Mouse (Mus musculus) MEL (cell line): Measurements from ENCODE around the gene Noxa1. TPM values are rescaled to one million over a fixed set of nuclear protein-coding genes. Genes with fewer than 3 reads are reported as not detected.

Experiments
- DNase-seq: peaks from one replicate; pipeline ENCODE4 v3.0.0; 2011; ENCODE audit warnings: low read depth, low spot score
- H3K27ac ChIP-seq: 2 replicates; pipeline ENCODE4 v1.5.1; 2012; ENCODE audit warnings: low read depth, mild to moderate bottlenecking, control low read depth, low read length, moderate library complexity; ENCODE audit not compliant: control insufficient read depth
- H3K27me3 ChIP-seq, 2 experiments: fragments of 150-350 bp in 1 of 2; sonication (generic) in 1 of 2; 2 replicates each; pipeline ENCODE4 v1.6.1; 2012; ENCODE audit warnings: low read length in 2 of 2, mild to moderate bottlenecking in 2 of 2, improper control_type of control experiment in 1 of 2, moderate library complexity in 1 of 2; ENCODE audit not compliant: insufficient read depth in 2 of 2, control insufficient read depth in 1 of 2
- H3K36me3 ChIP-seq, 2 experiments: 2 replicates each; pipeline ENCODE4 v1.6.1; 2012 to 2014; ENCODE audit warnings: low read length in 2 of 2, improper control_type of control experiment in 1 of 2, inconsistent platforms in 1 of 2, mild to moderate bottlenecking in 1 of 2; ENCODE audit not compliant: insufficient read depth in 2 of 2, control insufficient read depth in 1 of 2
- H3K4me1 ChIP-seq, 2 experiments: fragments of 150-350 bp in 1 of 2; sonication (generic) in 1 of 2; 2 replicates each; pipeline ENCODE4 v1.6.1; 2012; ENCODE audit warnings: low read length in 2 of 2, improper control_type of control experiment in 1 of 2, mild to moderate bottlenecking in 1 of 2; ENCODE audit not compliant: insufficient read depth in 2 of 2, control insufficient read depth in 1 of 2
- H3K4me3 ChIP-seq, 2 experiments: fragments of 150-350 bp in 1 of 2; sonication (generic) in 1 of 2; 2 replicates each; pipeline ENCODE4 v1.5.1; 2012; ENCODE audit warnings: low read depth in 2 of 2, low read length in 2 of 2, mild to moderate bottlenecking in 2 of 2, moderate library complexity in 2 of 2, control low read depth in 1 of 2, improper control_type of control experiment in 1 of 2; ENCODE audit not compliant: control insufficient read depth in 1 of 2, insufficient read depth in 1 of 2
- H3K79me2 ChIP-seq: 2 replicates; pipeline ENCODE4 v1.6.1; 2012; ENCODE audit warnings: mild to moderate bottlenecking, low read length, moderate library complexity; ENCODE audit not compliant: control insufficient read depth, poor library complexity, insufficient read depth
- H3K9ac ChIP-seq: 2 replicates; pipeline ENCODE4 v1.6.1; 2012; ENCODE audit warnings: low read depth, mild to moderate bottlenecking, control low read depth, low read length, moderate library complexity; ENCODE audit not compliant: control insufficient read depth, poor library complexity, severe bottlenecking
- H3K9me3 ChIP-seq: fragments of 150-350 bp; sonication (generic); replicated peaks from 2 replicates; pipeline ENCODE4 v1.6.1; 2012; ENCODE audit warnings: mild to moderate bottlenecking, low read length, improper control_type of control experiment, moderate library complexity; ENCODE audit not compliant: insufficient read depth
- CTCF ChIP-seq, 3 experiments: IDR thresholded peaks in 2 of 3; conservative IDR thresholded peaks in 1 of 3; 2 replicates each; pipeline ENCODE4 v1.5.1; 2011 to 2012; ENCODE audit warnings: low read length in 3 of 3, low read depth in 2 of 3, mild to moderate bottlenecking in 2 of 3, improper control_type of control experiment in 1 of 3, inconsistent platforms in 1 of 3, mixed read lengths in 1 of 3, moderate library complexity in 1 of 3; ENCODE audit not compliant: control insufficient read depth in 1 of 3, insufficient read depth in 1 of 3, poor library complexity in 1 of 3, severe bottlenecking in 1 of 3
- E2F4 ChIP-seq: IDR thresholded peaks from 2 replicates; pipeline ENCODE4 v1.6.1; 2011; ENCODE audit warnings: low read depth, low read length, improper control_type of control experiment, borderline replicate concordance
- EP300 ChIP-seq, 2 experiments: IDR thresholded peaks; 2 replicates each; pipeline ENCODE4 v1.6.1; 2011; ENCODE audit warnings: improper control_type of control experiment in 2 of 2, low read length in 2 of 2, low read depth in 1 of 2, mild to moderate bottlenecking in 1 of 2
- ETS1 ChIP-seq: IDR thresholded peaks from 2 replicates; pipeline ENCODE4 v1.6.1; 2012; ENCODE audit warnings: low read depth, mild to moderate bottlenecking, inconsistent platforms, low read length, improper control_type of control experiment, moderate library complexity
- GABPA ChIP-seq: IDR thresholded peaks from 2 replicates; pipeline ENCODE4 v1.6.1; 2012; ENCODE audit warnings: low read depth, mild to moderate bottlenecking, inconsistent platforms, low read length, improper control_type of control experiment, moderate library complexity
- GATA1 ChIP-seq: IDR thresholded peaks from 2 replicates; pipeline ENCODE4 v1.6.1; 2011; ENCODE audit warnings: low read depth, low read length, improper control_type of control experiment
- JUND ChIP-seq: IDR thresholded peaks from 2 replicates; pipeline ENCODE4 v1.6.1; 2011; ENCODE audit warnings: low read depth, mild to moderate bottlenecking, improper control_type of control experiment, low read length
- KAT2A ChIP-seq: conservative IDR thresholded peaks from 2 replicates; pipeline ENCODE4 v1.6.1; 2012; ENCODE audit warnings: low read depth, low read length, improper control_type of control experiment, inconsistent platforms
- MAFK ChIP-seq: IDR thresholded peaks from 2 replicates; pipeline ENCODE4 v1.6.1; 2011; ENCODE audit warnings: low read depth, mild to moderate bottlenecking, low read length, improper control_type of control experiment, borderline replicate concordance
- MAZ ChIP-seq: IDR thresholded peaks from 2 replicates; pipeline ENCODE4 v1.6.1; 2012; ENCODE audit warnings: low read depth, mild to moderate bottlenecking, inconsistent platforms, low read length, improper control_type of control experiment
- MEF2A ChIP-seq: IDR thresholded peaks from 2 replicates; pipeline ENCODE4 v1.6.1; 2014; ENCODE audit warnings: low read depth, mild to moderate bottlenecking, inconsistent platforms, low read length, improper control_type of control experiment; ENCODE audit not compliant: poor library complexity, insufficient replicate concordance, severe bottlenecking; ENCODE audit errors: extremely low read depth
- POLR2A ChIP-seq, 2 experiments: IDR thresholded peaks; 2 replicates each; pipeline ENCODE4 v1.6.1; 2011 to 2012; ENCODE audit warnings: low read length in 2 of 2, mild to moderate bottlenecking in 2 of 2, control low read depth in 1 of 2, improper control_type of control experiment in 1 of 2, low read depth in 1 of 2, moderate library complexity in 1 of 2; ENCODE audit not compliant: control insufficient read depth in 1 of 2, insufficient read depth in 1 of 2, poor library complexity in 1 of 2
- POLR2AphosphoS5 ChIP-seq: IDR thresholded peaks from 2 replicates; pipeline ENCODE4 v1.6.1; 2012; ENCODE audit warnings: low read depth, borderline replicate concordance, mild to moderate bottlenecking, inconsistent platforms, low read length, moderate library complexity, mixed read lengths
- RAD21 ChIP-seq: IDR thresholded peaks from 2 replicates; pipeline ENCODE4 v1.6.1; 2011; ENCODE audit warnings: mild to moderate bottlenecking, low read depth, low read length, improper control_type of control experiment
- RCOR1 ChIP-seq: IDR thresholded peaks from 2 replicates; pipeline ENCODE4 v1.6.1; 2012; ENCODE audit warnings: low read depth, mild to moderate bottlenecking, inconsistent platforms, low read length, improper control_type of control experiment
- TAL1 ChIP-seq: IDR thresholded peaks from 2 replicates; pipeline ENCODE4 v1.6.1; 2012; ENCODE audit warnings: mild to moderate bottlenecking, inconsistent platforms, low read length, moderate library complexity, mixed read lengths
- TBP ChIP-seq: IDR thresholded peaks from 2 replicates; pipeline ENCODE4 v1.8.0; 2011; ENCODE audit warnings: low read depth, low read length, improper control_type of control experiment
- TCF12 ChIP-seq: IDR thresholded peaks from 2 replicates; pipeline ENCODE4 v1.6.1; 2014; ENCODE audit warnings: low read depth, mild to moderate bottlenecking, inconsistent platforms, low read length, improper control_type of control experiment, moderate library complexity
- USF2 ChIP-seq, 2 experiments: IDR thresholded peaks; 2 replicates each; pipeline ENCODE4 v1.6.1; 2011 to 2012; ENCODE audit warnings: improper control_type of control experiment in 2 of 2, low read length in 2 of 2, borderline replicate concordance in 1 of 2, inconsistent platforms in 1 of 2, low read depth in 1 of 2, mild to moderate bottlenecking in 1 of 2; ENCODE audit not compliant: insufficient read depth in 1 of 2
- ZKSCAN1 ChIP-seq: IDR thresholded peaks from 2 replicates; pipeline ENCODE4 v1.6.1; 2012; ENCODE audit warnings: low read depth, mild to moderate bottlenecking, inconsistent platforms, low read length, improper control_type of control experiment, moderate library complexity
- ZMIZ1 ChIP-seq: IDR thresholded peaks from 2 replicates; pipeline ENCODE4 v1.6.1; 2012; ENCODE audit warnings: low read depth, mild to moderate bottlenecking, inconsistent platforms, low read length, improper control_type of control experiment, moderate library complexity
- polyA plus RNA-seq, 2 experiments: library from polyadenylated mRNA; stranded (reverse) in 1 of 2; unstranded in 1 of 2; fragments of >175 nt in 1 of 2; fragments of >200 nt in 1 of 2; gene quantifications; 2 replicates each; pipeline versions ENCODE4 v1.2.1 to v1.2.4; 2012; ENCODE audit warnings: low replicate concordance in 2 of 2, low read depth in 1 of 2; ENCODE audit not compliant: insufficient read length in 2 of 2, insufficient read depth in 1 of 2, missing spikeins in 1 of 2
- total RNA-seq: library from RNA; depleted of rRNA; stranded (reverse); fragments of 300-350 nt; gene quantifications from 2 replicates; pipeline ENCODE4 v1.2.3, GENCODE M21; 2012

Noxa1 gene
- total and polyA plus RNA-seq, 3 experiments, result 0.08 to 0.10 TPM; not detected in 1

- peak; percentile 72 for TF ChIP-seq GATA1
- no peak for TF ChIP-seq KAT2A
- TF ChIP-seq RAD21, result no peak
- peak; percentile 55 for TF ChIP-seq ETS1
- no peak for TF ChIP-seq USF2 (IDR thresholded peaks at IDR 0.05; ENCODE audit: borderline replicate concordance in 1 of 2, insufficient read depth in 1 of 2, low read depth in 1 of 2, low read length in 2 of 2)
- no peak for TF ChIP-seq ZKSCAN1
- TF ChIP-seq POLR2AphosphoS5, result no peak
- TF ChIP-seq TAL1, result peak; percentile 72
- TF ChIP-seq TBP, result no peak
- TF ChIP-seq RCOR1, result peak; percentile 27; the same call in 1 of the 2 replicates
- TF ChIP-seq CTCF (IDR thresholded peaks at IDR 0.05 in 2 of 3, conservative IDR thresholded peaks at IDR 0.05 in 1 of 3; ENCODE audit: control insufficient read depth in 1 of 3, insufficient read depth in 1 of 3, low read depth in 2 of 3, low read length in 3 of 3, poor library complexity in 1 of 3, severe bottlenecking in 1 of 3), result no peak
- TF ChIP-seq JUND, result no peak
- TF ChIP-seq MAZ, result no peak
- no peak for TF ChIP-seq MAFK
- TF ChIP-seq E2F4, result no peak
- TF ChIP-seq ZMIZ1, result no peak
- TF ChIP-seq POLR2A (IDR thresholded peaks at IDR 0.05; ENCODE audit: control insufficient read depth in 1 of 2, insufficient read depth in 1 of 2, low read depth in 1 of 2, low read length in 2 of 2, poor library complexity in 1 of 2), result no peak
- TF ChIP-seq GABPA, result no peak
- no peak for TF ChIP-seq MEF2A
- peak; percentile 61 to 76 for TF ChIP-seq EP300 (IDR thresholded peaks at IDR 0.05; ENCODE audit: low read depth in 1 of 2, low read length in 2 of 2)
- peak; percentile 78 for TF ChIP-seq TCF12
- TF ChIP-seq, all 39 proteins: peak for 6
- Histone ChIP-seq H3K27me3 (no peaks in the 10 kb centered on the region), H3K4me1 (peaks cover 22 to 31% of the 10 kb centered on the region in 2 experiments), H3K27ac (peak overlapping the region; percentile 80), H3K79me2 (no peaks in the 10 kb centered on the region; the same call in 1 of the 2 replicates), H3K9me3 (no peaks in the 10 kb centered on the region), H3K4me3 (no peak overlapping the region), H3K9ac (peak overlapping the region; percentile 45), H3K36me3 (peaks cover 0 to 31% of the 10 kb centered on the region in 2 experiments; a peak in 2 of 4 replicates)
- DNase-seq, result peak; percentile 69
Observed at GRCm38 (mm10) chr2:25106045-25106444, 11.1 kb upstream of the Noxa1 start.
